Mouse (Mus musculus) hindbrain, embryonic 15.5 days (tissue): Measurements from ENCODE around the gene Hs6st3. TPM values are rescaled to one million over a fixed set of nuclear protein-coding genes. Genes with fewer than 3 reads are reported as not detected.

Source experiments
- ATAC-seq: fragments of 200-750 bp; cut with Nextera tagmentation; 2 replicates; pipeline ENCODE4 v1.8.0; 2017; ENCODE audit warnings: low read depth, moderate number of reproducible peaks, moderate TSS enrichment; ENCODE audit not compliant: low FRiP score
- H3K27ac ChIP-seq: fragments of 300-500 bp; sonication (generic); replicated peaks from 2 replicates; pipeline ENCODE4 v1.5.1; 2015; ENCODE audit warnings: mild to moderate bottlenecking, inconsistent platforms
- H3K27me3 ChIP-seq: fragments of 300-500 bp; sonication (generic); 2 replicates; pipeline ENCODE4 v1.6.1; 2015; ENCODE audit warnings: control low read depth, inconsistent platforms
- H3K36me3 ChIP-seq: fragments of 300-500 bp; sonication (generic); 2 replicates; pipeline ENCODE4 v1.6.1; 2015; ENCODE audit warnings: control low read depth, inconsistent platforms
- H3K4me1 ChIP-seq: fragments of 300-500 bp; sonication (generic); replicated peaks from 2 replicates; pipeline ENCODE4 v1.6.1; 2015; ENCODE audit warnings: control low read depth, inconsistent platforms
- H3K4me2 ChIP-seq: fragments of 300-500 bp; sonication (generic); 2 replicates; pipeline ENCODE4 v1.6.1; 2015; ENCODE audit warnings: moderate library complexity, mild to moderate bottlenecking, inconsistent platforms
- H3K4me3 ChIP-seq: fragments of 300-500 bp; sonication (generic); 2 replicates; pipeline ENCODE4 v1.5.1; 2015; ENCODE audit warnings: mild to moderate bottlenecking, inconsistent platforms
- H3K9ac ChIP-seq: fragments of 300-500 bp; sonication (generic); 2 replicates; pipeline ENCODE4 v1.6.1; 2015; ENCODE audit warnings: inconsistent platforms
- H3K9me3 ChIP-seq: fragments of 300-500 bp; sonication (generic); 2 replicates; pipeline ENCODE4 v1.6.1; 2016; ENCODE audit warnings: control low read depth, inconsistent platforms
- WGBS: fragments of 180-500 bp; shearing (Covaris S2); methylation state at CpG from one replicate; pipeline ENCODE4 v1.1.7; 2015; 5-methylcytosine and 5-hydroxymethylcytosine counted together
- polyA plus RNA-seq: library from polyadenylated mRNA; unstranded; fragments of >200 nt; fragmentation: Nextera tagmentation; extraction: Ambion mirVana; gene quantifications from 2 replicates; pipeline ENCODE4 v1.2.1, GENCODE M21; 2015

Hs6st3 gene
- polyA plus RNA-seq, 1 experiment from 2014 or later: 3.0 TPM

GRCm38 (mm10) chr14:119832940-119833339 is 694.8 kb downstream of the Hs6st3 start:
- Histone ChIP-seq H3K4me1 (peaks cover 37% of the 10 kb centered on the region), H3K27me3 (no peaks in the 10 kb centered on the region), H3K4me3 (no peak overlapping the region), H3K9ac (no peak overlapping the region), H3K27ac (peak overlapping the region; percentile 31; the same call in 1 of the 2 replicates), H3K4me2 (0 out of 2 replicates have a peak overlapping the region, but pooled peaks have one; percentile 15), H3K36me3 (no peaks in the 10 kb centered on the region), H3K9me3 (no peaks in the 10 kb centered on the region)
- ATAC-seq: no peak
- 37% methylated on average over 9 of the region's 9 CpGs for WGBS

GRCm38 (mm10) chr14:119834008-119834700 is 696.0 kb downstream of the Hs6st3 start:
- no peaks in the 10 kb centered on the region for H3K36me3 ChIP-seq
- 0 out of 2 replicates have a peak overlapping the region, but pooled peaks have one; percentile 4 for H3K4me2 ChIP-seq
- H3K4me3 ChIP-seq: no peak overlapping the region
- H3K9me3 ChIP-seq: no peaks in the 10 kb centered on the region
- ATAC-seq: no peak
- WGBS: 31% methylated on average over 8 of the region's 8 CpGs
- H3K27me3 ChIP-seq: no peaks in the 10 kb centered on the region
- no peak overlapping the region for H3K9ac ChIP-seq
- 0 out of 2 replicates have a peak overlapping the region, but pooled peaks have one; percentile 3 for H3K27ac ChIP-seq
- peaks cover 41% of the 10 kb centered on the region for H3K4me1 ChIP-seq

- H3K27me3 ChIP-seq: no peaks in the 10 kb centered on the region
- no peak overlapping the region for H3K27ac ChIP-seq
- H3K9me3 ChIP-seq: no peaks in the 10 kb centered on the region
- no peaks in the 10 kb centered on the region for H3K36me3 ChIP-seq
- H3K4me2 ChIP-seq: no peak overlapping the region
- peaks cover 49% of the 10 kb centered on the region for H3K4me1 ChIP-seq
- 91% methylated on average over 3 of the region's 3 CpGs for WGBS
- H3K4me3 ChIP-seq: no peak overlapping the region
- ATAC-seq: no peak
- H3K9ac ChIP-seq: no peak overlapping the region
Observed at GRCm38 (mm10) chr14:119836051-119836450, 697.9 kb downstream of the Hs6st3 start.

- Histone ChIP-seq H3K9me3 (no peaks in the 10 kb centered on the region), H3K27me3 (no peaks in the 10 kb centered on the region), H3K9ac (no peak overlapping the region), H3K4me2 (no peak overlapping the region), H3K4me3 (no peak overlapping the region), H3K4me1 (peaks cover 9% of the 10 kb centered on the region), H3K27ac (no peak overlapping the region), H3K36me3 (no peaks in the 10 kb centered on the region)
- ATAC-seq: no peak
- WGBS: 82% methylated on average over 12 of the region's 12 CpGs
Observed at GRCm38 (mm10) chr14:119847540-119847939, 709.4 kb downstream of the Hs6st3 start.

- Histone ChIP-seq H3K27ac (no peak overlapping the region), H3K4me2 (no peak overlapping the region), H3K27me3 (no peaks in the 10 kb centered on the region), H3K9ac (no peak overlapping the region), H3K9me3 (no peaks in the 10 kb centered on the region), H3K4me3 (no peak overlapping the region), H3K36me3 (no peaks in the 10 kb centered on the region), H3K4me1 (peaks cover 15% of the 10 kb centered on the region)
- 74% methylated on average over 4 of the region's 4 CpGs for WGBS
- no peak for ATAC-seq
Observed at GRCm38 (mm10) chr14:119848759-119849298, 710.7 kb downstream of the Hs6st3 start.

GRCm38 (mm10) chr14:119849338-119849737 is 711.2 kb downstream of the Hs6st3 start:
- H3K4me1 ChIP-seq: peaks cover 19% of the 10 kb centered on the region
- no peak overlapping the region for H3K4me3 ChIP-seq
- H3K27ac ChIP-seq: no peak overlapping the region
- H3K27me3 ChIP-seq: no peaks in the 10 kb centered on the region
- no peak overlapping the region for H3K9ac ChIP-seq
- 88% methylated on average over 7 of the region's 7 CpGs for WGBS
- no peaks in the 10 kb centered on the region for H3K36me3 ChIP-seq
- no peak for ATAC-seq
- H3K4me2 ChIP-seq: no peak overlapping the region
- H3K9me3 ChIP-seq: no peaks in the 10 kb centered on the region

- Histone ChIP-seq H3K4me3 (no peak overlapping the region), H3K4me1 (peaks cover 29% of the 10 kb centered on the region), H3K4me2 (peak overlapping the region; percentile 42), H3K36me3 (no peaks in the 10 kb centered on the region), H3K27me3 (no peaks in the 10 kb centered on the region), H3K9me3 (no peaks in the 10 kb centered on the region), H3K27ac (peak overlapping the region; percentile 62), H3K9ac (peak overlapping the region; percentile 13; the same call in 1 of the 2 replicates)
- no peak for ATAC-seq
- WGBS: 8% methylated on average over 5 of the region's 5 CpGs
Observed at GRCm38 (mm10) chr14:119852139-119852538, 714.0 kb downstream of the Hs6st3 start.

GRCm38 (mm10) chr14:119857338-119858291 is 719.5 kb downstream of the Hs6st3 start:
- H3K27ac ChIP-seq: peak overlapping the region; percentile 70
- H3K4me2 ChIP-seq: peak overlapping the region; percentile 44
- peaks cover 28% of the 10 kb centered on the region for H3K4me1 ChIP-seq
- no peak overlapping the region for H3K9ac ChIP-seq
- H3K27me3 ChIP-seq: no peaks in the 10 kb centered on the region
- H3K36me3 ChIP-seq: no peaks in the 10 kb centered on the region
- peak overlapping the region; percentile 15; the same call in 1 of the 2 replicates for H3K4me3 ChIP-seq
- ATAC-seq: peak; percentile 83
- 42% methylated on average over 23 of the region's 23 CpGs for WGBS
- no peaks in the 10 kb centered on the region for H3K9me3 ChIP-seq

GRCm38 (mm10) chr14:119873617-119874016 is 735.5 kb downstream of the Hs6st3 start:
- ATAC-seq: no peak
- Histone ChIP-seq H3K27ac (no peak overlapping the region), H3K27me3 (no peaks in the 10 kb centered on the region), H3K4me1 (no peaks in the 10 kb centered on the region), H3K9ac (no peak overlapping the region), H3K4me3 (no peak overlapping the region), H3K36me3 (no peaks in the 10 kb centered on the region), H3K4me2 (no peak overlapping the region), H3K9me3 (no peaks in the 10 kb centered on the region)
- WGBS: 80% methylated on average over 4 of the region's 4 CpGs

GRCm38 (mm10) chr14:119892922-119893321 is 754.8 kb downstream of the Hs6st3 start:
- no peak overlapping the region for H3K4me2 ChIP-seq
- 73% methylated on average over 8 of the region's 8 CpGs for WGBS
- H3K9me3 ChIP-seq: no peaks in the 10 kb centered on the region
- no peak for ATAC-seq
- no peak overlapping the region for H3K27ac ChIP-seq
- H3K36me3 ChIP-seq: no peaks in the 10 kb centered on the region
- H3K9ac ChIP-seq: no peak overlapping the region
- H3K4me3 ChIP-seq: no peak overlapping the region
- no peaks in the 10 kb centered on the region for H3K4me1 ChIP-seq
- H3K27me3 ChIP-seq: no peaks in the 10 kb centered on the region

- no peak overlapping the region for H3K27ac ChIP-seq
- 86% methylated on average over 8 of the region's 8 CpGs for WGBS
- H3K9me3 ChIP-seq: no peaks in the 10 kb centered on the region
- no peaks in the 10 kb centered on the region for H3K4me1 ChIP-seq
- H3K36me3 ChIP-seq: no peaks in the 10 kb centered on the region
- ATAC-seq: no peak
- no peak overlapping the region for H3K9ac ChIP-seq
- no peak overlapping the region for H3K4me2 ChIP-seq
- no peak overlapping the region for H3K4me3 ChIP-seq
- no peaks in the 10 kb centered on the region for H3K27me3 ChIP-seq
Observed at GRCm38 (mm10) chr14:119895097-119895496, 757.0 kb downstream of the Hs6st3 start.
